Mouse (Mus musculus) testis, adult 10 weeks (tissue): ENCODE data around the gene Olfr887. TPM values are rescaled to one million over a fixed set of nuclear protein-coding genes. Genes with fewer than 3 reads are reported as not detected.

Experiments used
- polyA plus RNA-seq: library from polyadenylated mRNA; stranded (reverse); fragments of 350-450 nt; fragmentation: Illumina TruSeq; extraction: RNeasy Lipid Tissue Mini Kit (QIAGEN cat#74804); gene quantifications from one replicate; pipeline ENCODE4 v1.2.3, GENCODE M21; 2014; ENCODE audit warnings: low read depth, low replicate concordance

The Olfr887 gene
- 0.03 TPM for polyA plus RNA-seq

GRCm38 (mm10) chr9:38083772-38084171 is at the start of gene Olfr887:
Gene Olfr887 (plus strand): TSS chr9:38084072.

GRCm38 (mm10) chr9:38046255-38046654 is 37.6 kb upstream of the Olfr887 start, which contains the start of gene Olfr884:
Gene Olfr884 (plus strand): TSS chr9:38046555.

GRCm38 (mm10) chr9:38061022-38061421 is 22.9 kb upstream of the Olfr887 start, which contains the start of gene Olfr885:
Gene Olfr885 (plus strand): TSS chr9:38061322.

GRCm38 (mm10) chr9:38107828-38108227 is 24.0 kb downstream of the Olfr887 start, which contains the start of gene Olfr888:
Gene Olfr888 (plus strand): TSS chr9:38108128.

GRCm38 (mm10) chr9:38114898-38115297 is 31.0 kb downstream of the Olfr887 start, which contains the start of gene Olfr889:
Gene Olfr889 (plus strand): TSS chr9:38115198.

Other genes with a start within 250 kb of the Olfr887 start
- not detected for gene Olfr877, start 229.8 kb upstream of the Olfr887 start, polyA plus RNA-seq
- not detected for gene Olfr145, start 187.3 kb upstream of the Olfr887 start, polyA plus RNA-seq
- gene Olfr878, start 166.2 kb upstream of the Olfr887 start, polyA plus RNA-seq: not detected
- not detected for gene Olfr881, start 92.2 kb upstream of the Olfr887 start, polyA plus RNA-seq
- not detected for gene Olfr883, start 58.3 kb upstream of the Olfr887 start, polyA plus RNA-seq
- not detected for gene Olfr884, start 37.5 kb upstream of the Olfr887 start, polyA plus RNA-seq
- not detected for gene Olfr885, start 22.8 kb upstream of the Olfr887 start, polyA plus RNA-seq
- not detected for gene Olfr888, start 24.1 kb downstream of the Olfr887 start, polyA plus RNA-seq
- gene Olfr889, start 31.1 kb downstream of the Olfr887 start, polyA plus RNA-seq: not detected
- gene Olfr890, start 58.4 kb downstream of the Olfr887 start, polyA plus RNA-seq: not detected
- gene Olfr891, start 96.7 kb downstream of the Olfr887 start, polyA plus RNA-seq: not detected
- not detected for gene Olfr893, start 124.3 kb downstream of the Olfr887 start, polyA plus RNA-seq
- not detected for gene Olfr894, start 134.0 kb downstream of the Olfr887 start, polyA plus RNA-seq
- not detected for gene Olfr143, start 168.7 kb downstream of the Olfr887 start, polyA plus RNA-seq
- not detected for gene Olfr895, start 183.8 kb downstream of the Olfr887 start, polyA plus RNA-seq
- 1.8 TPM for gene Olfr896-ps1, start 207.0 kb downstream of the Olfr887 start, polyA plus RNA-seq
- gene Olfr25, start 245.0 kb downstream of the Olfr887 start, polyA plus RNA-seq: 0.80 TPM